Mouse (Mus musculus): Measurements from ENCODE around the gene Slc22a4.

DNA sequence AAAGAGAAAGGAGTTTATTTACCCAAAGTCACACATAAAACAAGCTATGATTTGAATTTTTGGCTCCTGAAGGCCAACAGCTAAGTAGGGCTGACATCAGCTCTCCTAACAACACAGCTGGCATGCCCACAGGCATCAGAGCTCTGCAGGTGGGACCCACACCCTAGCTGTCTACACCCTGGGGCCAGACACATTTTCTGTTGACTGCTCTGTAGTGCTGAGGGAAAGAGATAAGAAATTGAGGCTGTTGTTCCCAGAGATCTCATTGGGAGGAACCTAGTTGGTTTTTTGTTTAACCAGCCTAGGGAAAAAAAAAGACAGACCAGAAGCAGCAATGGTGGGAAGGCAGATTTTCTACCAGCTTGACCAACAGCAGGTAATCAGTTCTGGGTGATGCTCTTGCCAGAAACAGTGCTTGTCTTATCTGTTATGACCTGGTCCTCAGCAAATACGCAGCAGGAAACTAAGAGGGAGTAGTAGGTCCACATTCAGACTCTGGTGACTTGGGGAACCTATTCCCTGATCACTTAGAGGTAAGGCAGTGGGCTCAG lies 1.3 kb downstream of the Slc22a4 start:
- TF ChIP-seq POLR2A (IDR thresholded peaks at IDR 0.05; ENCODE audit: low read depth, low read length) (no peak), CTCF (IDR thresholded peaks at IDR 0.05; ENCODE audit: extremely low read depth, insufficient read depth, insufficient read length, insufficient replicate concordance) (no peak)
